Mouse (Mus musculus): ENCODE data around the gene Zfp326. TPM values are rescaled to one million over a fixed set of nuclear protein-coding genes. Genes with fewer than 3 reads are reported as not detected.

Zfp326 gene
- 18.3 and 41.6 TPM in 2 replicates for total RNA-seq (2014; fragmentation: Nextera tagmentation)
- 30.3 and 36.2 TPM in 2 replicates for total RNA-seq (2017)

GRCm38 (mm10) chr5:105876068-105876924 lies at the start of gene Zfp326:
Zfp326 (plus strand) TSS chr5:105876565.
- ATAC-seq (replicated peaks; ENCODE audit: low FRiP score, low TSS enrichment, poor library complexity, severe bottlenecking): peak; percentile 83

GRCm38 (mm10) chr5:105826916-105827510 lies 49.4 kb upstream of the Zfp326 start:
- ATAC-seq (replicated peaks; ENCODE audit: low FRiP score, low TSS enrichment, poor library complexity, severe bottlenecking): no peak

GRCm38 (mm10) chr5:105828050-105828449 lies 48.3 kb upstream of the Zfp326 start:
- no peak for ATAC-seq (replicated peaks; ENCODE audit: low FRiP score, low TSS enrichment, poor library complexity, severe bottlenecking)

- no peak for ATAC-seq (replicated peaks; ENCODE audit: low FRiP score, low TSS enrichment, poor library complexity, severe bottlenecking)
These were observed 47.3 kb upstream of the Zfp326 start for GRCm38 (mm10) chr5:105829008-105829586.

GRCm38 (mm10) chr5:105832140-105832539 lies 44.2 kb upstream of the Zfp326 start:
- ATAC-seq (replicated peaks; ENCODE audit: low FRiP score, low TSS enrichment, poor library complexity, severe bottlenecking): no peak

- no peak for ATAC-seq (replicated peaks; ENCODE audit: low FRiP score, low TSS enrichment, poor library complexity, severe bottlenecking)
These were observed 42.4 kb upstream of the Zfp326 start for GRCm38 (mm10) chr5:105833923-105834322.

- no peak for ATAC-seq (replicated peaks; ENCODE audit: low FRiP score, low TSS enrichment, poor library complexity, severe bottlenecking)
These were observed 40.4 kb upstream of the Zfp326 start for GRCm38 (mm10) chr5:105836006-105836405.

GRCm38 (mm10) chr5:105839740-105840310 lies 36.5 kb upstream of the Zfp326 start:
- peak; percentile 87 for ATAC-seq (replicated peaks; ENCODE audit: low FRiP score, low TSS enrichment, poor library complexity, severe bottlenecking)

- ATAC-seq (replicated peaks; ENCODE audit: low FRiP score, low TSS enrichment, poor library complexity, severe bottlenecking): 0 out of 2 replicates have a peak, but pooled peaks have one; percentile 27
These were observed 32.2 kb upstream of the Zfp326 start for GRCm38 (mm10) chr5:105844044-105844753.

- no peak for ATAC-seq (replicated peaks; ENCODE audit: low FRiP score, low TSS enrichment, poor library complexity, severe bottlenecking)
These were observed 31.3 kb upstream of the Zfp326 start for GRCm38 (mm10) chr5:105845041-105845440.

- ATAC-seq (replicated peaks; ENCODE audit: low FRiP score, low TSS enrichment, poor library complexity, severe bottlenecking): no peak
These were observed 28.6 kb upstream of the Zfp326 start for GRCm38 (mm10) chr5:105847726-105848125.

GRCm38 (mm10) chr5:105849222-105849621 lies 27.1 kb upstream of the Zfp326 start:
- no peak for ATAC-seq (replicated peaks; ENCODE audit: low FRiP score, low TSS enrichment, poor library complexity, severe bottlenecking)

GRCm38 (mm10) chr5:105849643-105850042 lies 26.7 kb upstream of the Zfp326 start:
- no peak for ATAC-seq (replicated peaks; ENCODE audit: low FRiP score, low TSS enrichment, poor library complexity, severe bottlenecking)

GRCm38 (mm10) chr5:105853271-105853670 lies 23.1 kb upstream of the Zfp326 start:
- no peak for ATAC-seq (replicated peaks; ENCODE audit: low FRiP score, low TSS enrichment, poor library complexity, severe bottlenecking)

- ATAC-seq (replicated peaks; ENCODE audit: low FRiP score, low TSS enrichment, poor library complexity, severe bottlenecking): no peak
These were observed 18.9 kb upstream of the Zfp326 start for GRCm38 (mm10) chr5:105857486-105857885.

- no peak for ATAC-seq (replicated peaks; ENCODE audit: low FRiP score, low TSS enrichment, poor library complexity, severe bottlenecking)
These were observed 17.3 kb upstream of the Zfp326 start for GRCm38 (mm10) chr5:105858754-105859694.

- ATAC-seq (replicated peaks; ENCODE audit: low FRiP score, low TSS enrichment, poor library complexity, severe bottlenecking): no peak
These were observed 16.5 kb upstream of the Zfp326 start for GRCm38 (mm10) chr5:105859716-105860460.

GRCm38 (mm10) chr5:105860461-105860835 lies 15.9 kb upstream of the Zfp326 start:
- no peak for ATAC-seq (replicated peaks; ENCODE audit: low FRiP score, low TSS enrichment, poor library complexity, severe bottlenecking)
